18 mouse cellular contexts compared by ENCODE assay signal in genomic region chr1:189290885-189291284, GRCm38 (mm10).
A peak's percentile ranks its signal among the peaks of the same experiment; 100 is the strongest.
DNase-seq lines count a peak whose midpoint lies in the region.
"Had no signal": no experiment of that assay in that cellular context is flagged by ENCODE, and none has a peak within 500 bp of the region (broad histone marks: within the 10 kb centered on the region; RNA-seq: fewer than 3 reads in every experiment).

No protein-coding gene starts in this region.

- 48% methylated on average over 3 of the region's 3 CpGs for WGBS in heart, embryonic 10.5 days

- peaks cover 6% of the 10 kb centered on the region for H3K4me1 ChIP-seq in heart, embryonic 10.5 days
- H3K4me1 ChIP-seq: embryonic facial prominence, embryonic 12.5 days; limb, embryonic 12.5 days; liver, embryonic 13.5 days; midbrain, embryonic 15.5 days had no signal

- no peaks in the 10 kb centered on the region for H3K36me3 ChIP-seq in heart, embryonic 10.5 days
- H3K36me3 ChIP-seq: embryonic facial prominence, embryonic 12.5 days; hindbrain, embryonic 13.5 days; limb, embryonic 12.5 days; liver, embryonic 13.5 days; midbrain, embryonic 15.5 days had no signal

- H3K27me3 ChIP-seq in heart, embryonic 10.5 days (ENCODE audit: insufficient read depth, poor library complexity, severe bottlenecking), result no peaks in the 10 kb centered on the region
- H3K27me3 ChIP-seq: embryonic facial prominence, embryonic 12.5 days; hindbrain, embryonic 13.5 days; limb, embryonic 12.5 days; liver, embryonic 13.5 days; midbrain, embryonic 15.5 days had no signal

- intact Hi-C loops in left cerebral cortex, postnatal 10 days (cut with DNase I), result no loop called here

- no peak overlapping the region for H3K27ac ChIP-seq in heart, embryonic 10.5 days
- H3K27ac ChIP-seq: embryonic facial prominence, embryonic 12.5 days; hindbrain, embryonic 13.5 days; limb, embryonic 12.5 days; liver, embryonic 13.5 days; midbrain, embryonic 15.5 days had no signal

- H3K9me3 ChIP-seq in heart, embryonic 10.5 days, result no peaks in the 10 kb centered on the region
- H3K9me3 ChIP-seq: embryonic facial prominence, embryonic 12.5 days; hindbrain, embryonic 13.5 days; limb, embryonic 12.5 days; liver, embryonic 13.5 days; midbrain, embryonic 15.5 days had no signal

- no peak overlapping the region for H3K4me3 ChIP-seq in heart, embryonic 10.5 days
- H3K4me3 ChIP-seq: embryonic facial prominence, embryonic 12.5 days; hindbrain, embryonic 13.5 days; limb, embryonic 12.5 days; liver, embryonic 13.5 days; midbrain, embryonic 15.5 days had no signal

- DNase-seq in frontal cortex, postnatal 10 days (ENCODE audit: low spot score in 2 of 2), result peak; percentile 23 to 37
- DNase-seq in layer of hippocampus, adult 8-10 months (ENCODE audit: low spot score in 2 of 2), result peak; percentile 32 to 34
- DNase-seq in left cerebral cortex, postnatal 10 days (ENCODE audit: extremely low spot score in 1 of 2, low spot score in 2 of 2), result peak; percentile 40 to 47
- peak; percentile 36 to 64 for DNase-seq in right cerebral cortex, postnatal 36 days (ENCODE audit: low spot score in 2 of 2)
- no peak for DNase-seq in gastrocnemius, adult 8-10 months (ENCODE audit: low spot score in 2 of 2)
- no peak for DNase-seq in adrenal gland, postnatal 36 days
- no peak for DNase-seq in heart, embryonic 10.5 days (ENCODE audit: low spot score)
- DNase-seq: adrenal gland, adult 2 months; cerebellum, adult 18-20 months; heart, postnatal 14 days; kidney, adult 9 months; kidney, postnatal 36 days; liver, embryonic 13.5 days; thymus, adult 18-20 months had no signal

Comparison
In these comparisons a context has a peak if more than half of its experiments do, and no peak if none do; other contexts are left out.
1. DNase-seq: peak in frontal cortex, postnatal 10 days (2 of 2), layer of hippocampus, adult 8-10 months (2 of 2), left cerebral cortex, postnatal 10 days (2 of 2) and right cerebral cortex, postnatal 36 days (2 of 2); none in gastrocnemius, adult 8-10 months (0 of 2), adrenal gland, postnatal 36 days (0 of 2) and heart, embryonic 10.5 days (single experiment).